Mouse (Mus musculus): ENCODE results near the gene Gzma.

Gzma gene

DNA sequence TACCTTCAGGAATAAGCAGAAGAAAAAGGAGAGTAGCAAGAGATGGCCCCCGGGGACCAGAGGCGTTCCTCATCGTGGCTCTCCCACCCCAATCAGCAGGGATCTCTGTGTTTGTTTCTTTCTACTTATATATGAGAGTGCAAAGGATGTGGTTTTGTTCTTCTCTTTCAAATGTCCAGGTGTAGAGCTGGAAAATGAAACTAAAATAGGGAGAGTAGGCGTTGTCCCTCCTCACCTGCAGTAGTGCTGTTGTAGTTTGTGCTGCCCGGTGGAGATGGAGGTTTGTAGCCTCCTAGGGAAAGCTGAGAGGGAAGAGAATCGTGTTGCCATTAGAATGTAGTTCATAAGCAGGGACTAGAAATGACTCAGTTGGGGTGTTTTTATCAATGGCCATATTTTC is at the start of gene Gzma:
Gene Gzma (minus strand): TSS at position 103 of the 400 bp plus-strand sequence.
- DNase-seq, result no peak

DNA sequence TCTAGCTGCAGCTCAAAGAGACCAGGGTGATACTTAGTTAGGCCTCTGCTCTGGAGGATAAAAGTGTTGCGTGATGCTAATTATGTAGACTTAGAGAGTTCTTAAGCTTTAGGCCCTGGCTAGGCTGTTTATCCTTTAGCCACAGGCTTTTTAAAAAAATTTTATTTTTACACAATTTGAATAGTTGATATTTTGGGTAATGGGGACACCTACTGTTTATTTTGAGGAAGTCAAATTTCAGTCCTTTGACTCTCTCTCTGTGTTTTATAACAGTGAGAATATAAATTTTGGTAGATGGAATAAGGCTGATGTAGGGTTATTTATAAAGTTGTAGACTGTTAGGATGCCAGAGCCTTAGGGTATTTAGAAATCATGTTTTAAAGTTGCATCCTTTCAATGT is 38.8 kb upstream of the Gzma start:
- no peak for DNase-seq

DNA sequence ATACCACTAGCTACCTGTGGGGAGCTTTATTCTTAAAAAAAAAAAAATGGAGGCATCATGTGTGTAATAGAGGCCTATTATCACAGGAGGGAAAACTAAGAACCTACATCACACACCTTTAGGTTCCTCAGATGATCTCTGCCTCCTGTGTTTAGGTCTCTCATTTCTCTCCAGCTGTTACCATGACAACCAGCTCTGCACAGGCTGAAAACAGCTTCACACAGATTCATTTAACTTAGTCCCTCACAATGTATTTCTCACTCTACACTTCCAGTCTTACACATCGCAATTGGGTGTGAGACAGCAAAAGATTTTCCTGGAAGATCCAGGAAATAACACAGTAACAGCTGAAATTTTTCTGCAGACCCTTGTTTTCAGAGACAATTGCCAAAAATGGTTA is 29.2 kb upstream of the Gzma start:
- DNase-seq, result no peak

DNA sequence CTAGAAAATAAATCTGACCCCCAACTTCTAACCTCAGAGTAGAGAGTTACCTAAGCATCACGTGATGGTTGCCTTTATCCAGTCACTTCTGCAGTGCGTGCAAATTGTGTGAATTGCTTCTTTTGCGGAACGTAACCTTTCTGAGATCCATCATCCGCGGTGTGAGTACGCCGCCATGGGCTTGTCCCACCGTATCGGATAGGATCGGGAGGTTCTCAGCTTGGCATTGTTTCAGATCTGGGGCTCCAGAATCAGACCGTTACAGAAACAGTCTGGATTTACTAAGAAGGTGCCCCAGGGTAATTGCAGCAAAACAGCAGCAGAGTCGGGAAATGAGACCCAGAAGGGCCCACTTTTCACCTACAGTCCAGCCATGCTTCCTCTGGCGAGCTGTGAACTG is 20.5 kb upstream of the Gzma start:
- DNase-seq, result no peak

DNA sequence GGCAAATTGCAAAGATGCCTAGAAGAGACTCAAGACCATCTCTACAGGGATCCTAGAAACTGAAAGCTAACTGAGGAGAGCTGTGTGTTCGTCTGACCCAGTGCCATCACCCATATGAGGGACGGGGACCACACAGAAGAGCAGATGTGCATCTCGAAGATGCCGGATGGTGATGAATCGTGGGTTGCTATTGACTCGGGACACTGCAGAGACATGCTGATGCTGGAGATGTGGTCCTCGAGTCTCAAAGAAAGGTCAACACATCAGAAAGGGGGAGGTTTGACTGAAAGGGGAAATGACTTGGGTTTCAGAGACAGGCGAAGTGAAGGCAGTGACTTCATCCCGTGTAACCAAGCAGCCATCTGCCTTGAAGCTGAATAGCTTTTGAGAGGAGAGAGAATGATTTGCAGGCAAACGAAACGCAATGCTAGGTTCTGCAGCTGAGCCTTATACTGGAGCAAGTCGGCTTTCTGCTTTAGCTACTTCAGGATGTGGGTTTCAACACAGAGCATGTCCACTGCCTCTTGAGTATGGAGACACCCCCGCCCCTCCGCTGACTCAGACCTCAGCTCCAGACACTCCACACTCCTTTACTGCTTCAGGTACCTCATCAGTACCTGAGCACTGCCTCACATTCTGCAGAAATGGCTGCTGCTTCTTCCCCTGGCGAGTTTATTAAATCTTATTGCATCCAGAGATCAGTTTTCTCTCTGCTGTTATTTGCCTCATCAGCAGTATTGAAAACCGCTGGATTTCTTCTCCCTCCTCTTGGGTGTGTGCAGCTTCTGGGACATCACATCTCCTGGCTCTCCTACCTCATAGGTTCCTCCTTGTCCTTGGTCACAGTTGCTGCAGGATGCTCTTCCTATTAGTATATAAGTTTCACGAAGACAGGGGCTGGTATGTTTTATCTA is 19.8 kb upstream of the Gzma start:
- no peak for DNase-seq

DNA sequence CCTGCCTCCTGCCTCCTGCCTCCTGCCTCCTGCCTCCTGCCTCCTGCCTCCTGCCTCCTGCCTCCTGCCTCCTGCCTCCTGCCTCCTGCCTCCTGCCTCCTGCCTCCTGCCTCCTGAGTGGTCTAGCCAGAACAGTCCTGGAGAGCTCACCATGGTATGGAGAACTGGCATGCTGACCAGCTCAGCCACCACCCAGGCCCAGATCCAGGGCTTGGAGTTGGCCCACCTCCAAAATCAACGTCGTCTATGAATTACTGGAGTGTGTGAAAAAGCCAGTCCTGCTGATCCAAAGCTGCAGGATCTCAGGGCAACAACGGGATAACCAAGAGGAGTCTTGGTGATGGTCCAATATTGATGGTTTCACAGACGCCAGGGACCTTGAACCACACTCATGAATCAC is 18.2 kb upstream of the Gzma start:
- DNase-seq, result no peak

DNA sequence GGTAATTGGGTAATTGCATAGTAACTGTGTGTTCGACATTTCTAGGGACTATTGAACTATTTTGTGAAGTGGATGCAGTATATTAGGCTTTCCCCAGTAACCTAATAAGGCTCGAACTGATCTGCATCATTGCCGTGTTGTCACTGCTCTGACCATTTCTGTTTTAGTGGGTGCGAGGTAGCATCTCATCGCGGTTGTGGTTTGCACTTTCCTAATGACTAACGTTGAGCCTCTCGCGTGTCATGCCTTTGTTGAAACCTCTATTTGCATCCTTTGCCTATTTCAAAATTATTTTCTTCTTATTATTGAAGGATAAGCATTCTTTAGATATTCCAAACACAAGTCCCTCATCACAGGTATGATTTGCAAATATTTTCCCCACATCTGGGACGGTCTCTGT is 4.0 kb upstream of the Gzma start:
- no peak for DNase-seq

DNA sequence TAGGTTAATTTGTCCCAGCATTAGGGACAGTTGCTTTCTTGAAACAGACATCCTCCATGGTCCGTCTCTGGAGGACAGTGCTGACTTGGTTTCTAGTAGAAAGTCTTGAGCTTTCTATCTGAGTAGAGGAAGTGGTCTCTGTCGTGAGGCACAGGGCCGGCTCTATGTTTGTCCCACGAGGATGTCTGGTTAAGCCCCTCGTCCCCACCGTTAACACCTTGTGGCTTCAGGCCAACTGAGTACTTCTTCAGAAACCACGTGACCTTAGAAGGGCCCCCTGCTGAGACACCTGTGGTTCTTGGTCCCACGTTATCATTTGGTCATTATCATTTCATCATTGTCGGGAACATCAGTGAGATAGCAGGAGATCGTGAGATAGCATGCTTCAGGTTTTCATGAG is 1.0 kb upstream of the Gzma start:
- DNase-seq, result no peak

DNA sequence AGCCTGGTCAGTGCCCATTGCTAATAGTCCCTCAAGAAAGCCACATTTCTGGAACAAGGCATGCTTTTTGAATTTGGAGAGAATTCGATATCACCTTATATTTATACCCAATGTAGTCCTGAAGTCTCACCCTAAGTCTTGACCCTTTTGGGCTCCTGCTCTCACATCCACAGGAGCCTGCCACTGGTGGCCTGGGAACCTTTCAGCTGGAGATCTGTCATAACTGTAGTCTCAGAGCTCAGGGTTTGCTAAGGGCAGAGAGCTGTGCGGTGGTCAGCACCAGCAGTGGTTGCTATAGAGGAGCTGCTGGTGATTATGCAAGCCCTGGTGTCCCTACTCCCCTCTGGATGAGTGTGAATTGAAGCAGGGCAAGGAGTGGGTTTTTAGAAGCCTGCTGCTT is 2.4 kb downstream of the Gzma start:
- DNase-seq, result no peak

DNA sequence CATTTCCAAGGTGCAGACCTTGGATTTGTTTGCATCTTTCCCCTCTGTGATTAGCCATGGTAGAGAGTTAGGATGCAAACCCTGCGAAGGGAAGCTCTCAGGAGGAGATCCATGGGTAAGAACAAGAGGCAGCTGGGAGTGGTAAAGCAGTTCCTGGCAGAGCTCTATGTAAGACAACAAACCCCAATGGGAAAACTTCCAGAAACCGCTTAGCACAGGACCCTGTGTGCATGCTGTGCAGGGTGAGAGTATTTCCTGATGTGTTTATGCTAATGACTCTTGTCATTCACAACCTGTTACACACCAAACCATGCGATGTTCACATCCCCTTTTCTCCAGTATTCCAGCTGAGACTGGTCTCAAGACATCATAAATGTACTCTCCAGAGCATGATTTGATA is 3.8 kb downstream of the Gzma start:
- DNase-seq, result no peak

DNA sequence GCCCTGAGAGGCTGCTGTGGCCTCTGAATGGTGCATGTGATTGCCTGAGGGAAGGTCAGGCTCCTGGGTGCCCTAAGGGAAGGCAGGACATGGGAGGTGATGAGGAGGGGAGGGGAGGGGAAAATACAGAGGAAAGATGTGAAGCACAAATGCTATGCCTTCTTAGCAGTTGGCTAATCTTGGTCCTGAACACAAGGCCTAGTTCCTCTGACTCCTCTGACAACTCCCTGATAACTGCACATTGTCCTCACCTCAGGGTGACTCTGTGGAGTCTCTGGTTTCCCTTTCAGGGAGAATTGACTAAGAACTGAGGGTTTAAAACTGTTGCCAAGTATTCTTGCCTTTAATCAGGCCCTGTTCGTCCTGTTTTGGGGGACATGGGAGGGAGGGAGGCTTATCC is 6.2 kb downstream of the Gzma start:
- DNase-seq, result no peak

DNA sequence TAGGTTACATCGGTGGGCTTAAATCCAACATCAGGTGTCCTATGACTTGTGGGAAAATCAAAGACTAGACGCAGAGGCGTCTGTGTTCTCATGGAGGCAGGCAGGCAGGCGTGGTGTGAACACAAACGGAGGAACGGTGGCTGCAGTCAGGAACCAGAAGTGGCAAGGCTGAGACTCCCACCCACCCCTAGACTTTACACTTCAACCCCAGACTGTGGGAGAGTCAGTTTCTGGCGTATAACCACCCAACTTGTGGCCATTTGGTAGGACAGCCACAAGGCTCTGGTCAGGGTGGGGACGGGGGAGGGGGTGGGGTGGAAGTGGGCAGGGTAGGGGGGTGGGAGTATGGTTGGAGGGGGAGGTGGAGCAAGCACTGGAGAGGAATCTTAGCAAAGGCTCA is 10.3 kb downstream of the Gzma start:
- no peak for DNase-seq

DNA sequence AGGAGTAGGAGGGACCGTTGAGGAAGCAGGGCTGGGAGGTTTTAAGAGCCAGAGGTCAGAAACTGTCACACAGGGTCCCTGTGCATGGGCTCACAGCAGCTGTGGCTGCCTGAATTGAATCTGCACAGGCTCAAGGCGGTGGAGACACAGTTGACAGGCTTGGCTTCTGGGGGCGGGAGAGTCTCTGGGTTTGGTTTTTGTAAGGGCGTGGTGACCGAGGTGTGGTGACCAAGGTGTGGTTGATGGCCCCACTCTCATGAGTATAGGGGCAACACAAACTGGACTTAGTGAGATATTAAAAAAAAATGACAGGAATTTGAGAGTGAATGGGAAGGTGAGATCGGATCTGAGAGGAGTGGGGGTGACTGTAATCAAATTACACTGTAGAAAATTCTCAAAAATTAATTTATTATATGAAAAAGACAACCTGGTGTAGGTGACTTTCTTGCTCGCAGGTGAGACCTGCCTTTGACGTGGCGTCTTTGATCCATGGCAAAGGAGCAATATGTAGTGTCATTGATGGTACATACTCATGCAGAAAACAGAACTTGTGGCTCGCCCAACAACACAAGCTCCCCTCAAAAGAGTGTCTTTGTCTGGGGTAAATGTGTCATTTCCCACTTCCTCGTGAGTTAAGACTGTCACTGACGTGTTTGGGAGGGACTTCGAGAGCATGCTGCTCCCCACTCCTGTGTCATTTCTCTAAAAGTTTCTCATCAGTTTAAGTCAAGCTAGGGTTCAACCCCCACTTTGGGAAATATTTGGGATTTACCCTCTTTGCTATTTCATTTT is 13.4 kb downstream of the Gzma start:
- no peak for DNase-seq

DNA sequence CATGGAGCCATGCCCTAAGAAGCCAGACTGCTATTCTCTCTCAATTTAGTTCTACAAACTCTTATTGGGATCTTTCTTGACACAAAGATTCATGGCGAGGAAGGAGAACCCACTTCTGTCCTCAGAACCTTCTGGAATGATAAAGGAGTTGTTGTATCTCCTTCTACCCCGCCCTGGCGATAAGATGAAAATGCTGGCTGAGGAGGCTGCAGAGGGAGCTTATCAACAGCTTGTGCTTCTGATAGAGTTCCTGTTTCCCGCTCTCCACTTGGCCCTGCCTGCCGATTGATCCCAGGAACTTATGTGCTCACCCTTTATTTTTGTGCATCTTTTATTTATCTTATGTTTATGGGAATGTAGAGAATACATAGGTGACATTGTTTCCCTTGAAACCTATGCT is 16.0 kb downstream of the Gzma start:
- DNase-seq, result no peak

DNA sequence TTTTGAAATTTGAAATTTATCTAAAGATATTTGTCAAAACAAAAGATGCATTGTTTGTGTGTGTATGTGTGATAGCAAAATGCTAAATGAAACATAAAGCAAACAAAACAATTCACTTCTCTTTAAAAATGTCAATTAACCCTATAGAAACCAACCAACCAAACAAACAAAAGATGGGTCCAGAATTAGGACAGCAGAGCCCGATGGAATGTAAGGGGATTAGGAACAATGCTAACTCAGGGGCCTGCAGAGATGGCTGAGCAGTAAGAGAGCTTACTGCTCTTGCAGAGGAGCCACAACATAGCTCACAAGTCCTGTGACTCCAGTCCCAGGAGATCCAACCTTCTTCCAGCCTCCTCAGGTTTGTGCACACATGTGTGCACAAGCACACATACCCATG is 18.7 kb downstream of the Gzma start:
- DNase-seq, result no peak

DNA sequence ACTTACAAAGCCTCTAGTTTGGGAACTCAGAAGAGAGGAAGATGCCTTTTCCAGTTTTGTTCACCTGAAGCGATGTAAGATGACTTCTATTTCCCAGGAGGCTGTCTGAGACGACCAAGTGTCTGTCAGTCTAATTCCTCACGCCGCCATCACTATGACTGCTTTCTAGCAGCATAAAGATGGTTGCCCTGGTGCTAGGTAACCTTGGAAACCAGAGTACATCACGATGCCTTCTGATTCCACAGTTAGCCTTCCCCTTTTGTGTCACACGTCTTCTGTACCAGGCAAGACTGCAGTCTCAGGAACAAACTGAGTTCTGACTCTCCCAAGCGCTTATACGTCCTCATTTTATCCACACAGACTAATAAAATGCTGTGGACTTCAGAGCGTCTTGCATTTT is 21.8 kb downstream of the Gzma start:
- no peak for DNase-seq

DNA sequence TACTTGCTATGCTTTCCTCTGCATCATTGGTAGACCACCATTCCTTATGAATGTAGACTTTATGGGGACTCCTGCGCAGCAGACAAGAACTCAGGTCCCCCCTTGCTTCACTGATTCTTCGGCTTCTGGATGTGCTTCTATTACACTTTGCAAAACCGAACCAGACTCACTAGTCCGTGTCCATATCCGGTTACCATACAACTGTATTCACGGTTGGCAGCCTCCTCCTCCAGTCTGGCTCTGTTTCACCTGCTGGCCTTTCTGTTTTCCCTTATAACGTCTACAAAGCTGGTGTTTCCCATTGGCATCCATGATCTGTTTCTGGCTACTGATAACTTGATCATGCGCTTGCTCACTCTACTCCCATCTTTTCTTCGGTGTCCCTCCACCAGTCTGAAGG is 36.2 kb downstream of the Gzma start:
- DNase-seq, result no peak

DNA sequence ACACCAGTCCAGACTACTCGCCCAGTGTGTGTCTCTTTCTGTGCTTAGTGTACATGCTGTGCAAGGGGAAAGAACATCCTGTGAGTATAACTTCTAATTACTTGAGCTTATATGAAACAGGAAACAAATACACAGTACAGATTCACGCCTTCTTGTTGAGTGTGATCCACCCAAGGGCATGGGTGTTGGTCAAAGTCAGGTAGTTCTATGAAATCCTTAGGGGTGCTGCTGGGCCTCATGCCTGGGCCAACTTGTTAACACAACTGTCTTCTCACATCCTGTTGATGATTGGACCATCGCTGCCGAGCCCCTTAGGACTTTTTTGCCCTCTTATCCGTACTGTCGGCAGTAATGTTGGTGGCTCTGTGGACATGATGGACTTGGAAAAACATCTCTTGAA is 39.0 kb downstream of the Gzma start:
- DNase-seq, result no peak

DNA sequence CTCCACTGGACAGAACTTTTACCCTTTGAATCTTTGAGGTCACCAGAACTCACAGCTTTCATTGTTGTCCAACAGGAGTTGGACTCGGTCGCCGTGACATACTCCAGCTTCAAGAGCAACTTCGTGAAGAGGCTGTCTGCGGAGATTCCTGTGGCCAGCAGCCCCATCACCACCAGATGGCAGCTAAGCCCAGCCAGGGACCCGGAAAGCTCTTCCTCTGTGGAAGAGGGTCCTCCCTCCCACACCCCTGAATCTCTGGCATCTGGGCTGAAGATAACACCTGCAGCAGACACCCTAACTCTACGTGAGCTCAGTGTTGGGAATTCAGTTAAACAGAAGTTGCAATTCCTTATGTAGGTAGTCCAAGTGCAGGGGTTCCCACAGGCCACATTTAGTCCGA is 45.0 kb downstream of the Gzma start:
- no peak for DNase-seq

DNA sequence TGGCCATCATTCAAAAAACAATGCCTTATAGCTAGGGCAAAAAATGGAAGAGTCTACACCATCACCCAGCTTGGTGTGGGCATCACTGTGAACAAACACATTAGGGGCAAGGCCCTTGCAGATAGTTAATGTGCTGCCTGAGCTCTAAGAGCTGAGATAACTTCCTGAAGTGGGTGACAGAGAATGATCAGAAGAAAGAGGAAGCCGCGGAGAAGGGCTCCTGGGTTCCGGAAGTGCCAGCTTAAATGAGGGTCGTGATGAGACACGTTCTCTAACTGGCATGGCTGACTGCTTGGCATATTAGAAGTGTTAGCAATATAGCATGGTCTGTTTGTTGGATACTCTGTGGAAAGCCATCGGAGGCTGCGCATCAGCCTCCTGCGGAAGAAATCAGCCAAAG is 46.6 kb downstream of the Gzma start:
- DNase-seq, result no peak

DNA sequence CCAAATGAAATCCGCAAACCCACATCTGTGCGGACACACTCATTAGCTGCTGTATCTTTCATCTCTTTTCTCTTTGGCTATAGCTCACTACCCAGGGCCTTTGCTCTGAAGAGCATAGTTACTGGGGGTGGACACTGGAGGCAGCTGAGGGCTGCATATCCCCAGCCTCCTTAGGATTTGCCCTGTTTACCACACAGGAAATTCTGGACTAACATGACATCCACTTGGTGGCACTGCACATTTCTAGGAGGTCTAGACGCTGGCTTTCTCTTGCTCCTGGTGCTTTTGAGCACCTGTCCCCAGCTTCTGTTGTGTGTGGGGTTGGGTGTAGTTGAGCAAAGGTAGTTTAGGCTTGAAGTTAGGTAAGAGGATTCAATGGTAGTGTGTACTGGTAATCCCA is 53.1 kb downstream of the Gzma start:
- no peak for DNase-seq

DNA sequence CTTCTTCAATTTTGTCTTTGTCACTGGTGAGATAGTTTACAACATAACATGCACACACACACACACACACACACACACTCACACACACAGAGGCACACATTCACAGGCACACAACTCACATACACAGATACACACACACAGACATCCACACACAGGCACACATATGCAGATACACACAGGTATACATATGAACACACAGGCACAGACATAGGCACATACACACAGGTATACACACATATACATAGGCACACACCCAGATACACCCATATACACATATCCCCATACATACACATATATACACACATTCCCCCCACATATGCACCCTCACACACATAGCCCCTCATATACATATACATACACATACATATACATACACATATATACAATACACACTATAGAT is 53.8 kb downstream of the Gzma start:
- DNase-seq, result no peak

DNA sequence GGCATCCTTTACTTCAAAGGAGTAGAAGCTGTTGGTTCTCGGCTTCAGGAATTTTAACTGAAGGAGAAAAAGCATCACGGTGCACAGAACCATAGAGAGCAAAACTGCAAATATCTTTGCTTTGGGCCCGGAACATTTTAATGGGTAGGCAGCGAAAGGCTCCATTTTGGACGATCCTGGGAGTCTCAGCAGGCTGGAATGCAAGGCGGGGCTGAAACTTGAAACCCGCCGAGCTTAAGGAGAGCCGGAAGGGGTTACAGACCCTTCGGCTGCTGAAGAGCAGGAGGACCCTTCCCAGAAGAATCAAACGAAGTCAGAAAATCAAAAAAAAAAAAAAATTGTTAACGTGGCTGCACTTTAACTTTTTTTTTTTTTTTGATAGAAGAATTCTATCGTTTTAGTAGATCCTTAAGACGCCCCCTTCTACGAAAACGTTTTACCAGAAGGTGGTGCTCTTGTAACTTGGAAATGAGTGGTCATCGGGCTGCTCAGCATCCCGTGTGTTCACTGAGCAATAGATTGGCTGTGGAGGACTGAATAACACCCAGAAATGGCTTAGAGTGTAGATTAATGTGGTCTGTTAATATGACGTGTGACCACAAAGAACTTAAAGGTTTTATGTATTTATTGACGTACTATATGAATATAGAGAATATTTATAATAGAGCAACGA is 54.4 kb downstream of the Gzma start, which contains the start of gene Gpx8:
Gene Gpx8 (minus strand): TSS at position 200 of the 673 bp plus-strand sequence.
- DNase-seq, result peak; percentile 60

Data from lung, postnatal 14 days (tissue).